Mouse (Mus musculus) limb, embryonic 13.5 days (tissue): Measurements from ENCODE around the gene Gm10413. TPM values are rescaled to one million over a fixed set of nuclear protein-coding genes. Genes with fewer than 3 reads are reported as not detected.
"Not testable (repeated sequence)": the region's sequence is repeated elsewhere in the genome, so short reads cannot be mapped to it uniquely, and the experiment has no call there.

ENCODE experiments used
- ATAC-seq: fragments of 200-750 bp; cut with Nextera tagmentation; 2 replicates; pipeline ENCODE4 v1.8.0; 2017; ENCODE audit warnings: low read depth, moderate number of reproducible peaks, moderate TSS enrichment; ENCODE audit not compliant: low FRiP score
- H3K27ac ChIP-seq: fragments of 300-500 bp; sonication (generic); 2 replicates; pipeline ENCODE4 v1.5.1; 2015; ENCODE audit warnings: inconsistent platforms, mild to moderate bottlenecking, moderate library complexity
- H3K27me3 ChIP-seq: fragments of 300-500 bp; sonication (generic); 2 replicates; pipeline ENCODE4 v1.6.1; 2015; ENCODE audit warnings: mild to moderate bottlenecking, inconsistent platforms
- H3K36me3 ChIP-seq: fragments of 300-500 bp; sonication (generic); 2 replicates; pipeline ENCODE4 v1.6.1; 2015; ENCODE audit warnings: inconsistent platforms, mild to moderate bottlenecking, moderate library complexity
- H3K4me1 ChIP-seq: fragments of 300-500 bp; sonication (generic); 2 replicates; pipeline ENCODE4 v1.6.1; 2015; ENCODE audit warnings: inconsistent platforms
- H3K4me2 ChIP-seq: fragments of 300-500 bp; sonication (generic); replicated peaks from 2 replicates; pipeline ENCODE4 v1.6.1; 2015; ENCODE audit warnings: inconsistent platforms, mild to moderate bottlenecking, moderate library complexity
- H3K4me3 ChIP-seq: fragments of 300-500 bp; sonication (generic); 2 replicates; pipeline ENCODE4 v1.5.1; 2015; ENCODE audit warnings: moderate library complexity, mild to moderate bottlenecking, inconsistent platforms
- H3K9ac ChIP-seq: fragments of 300-500 bp; sonication (generic); 2 replicates; pipeline ENCODE4 v1.6.1; 2015; ENCODE audit warnings: mild to moderate bottlenecking, inconsistent platforms
- H3K9me3 ChIP-seq: fragments of 300-500 bp; sonication (generic); 2 replicates; pipeline ENCODE4 v1.6.1; 2016; ENCODE audit warnings: inconsistent platforms
- WGBS: fragments of 180-500 bp; shearing (Covaris S2); methylation state at CpG from one replicate; pipeline ENCODE4 v1.1.7; 2015; 5-methylcytosine and 5-hydroxymethylcytosine counted together
- polyA plus RNA-seq: library from polyadenylated mRNA; unstranded; fragments of >200 nt; fragmentation: Nextera tagmentation; extraction: Ambion mirVana; gene quantifications from 2 replicates; pipeline ENCODE4 v1.2.1, GENCODE M21; 2015

Gene Gm10413
- polyA plus RNA-seq: not detected in 2 replicates

DNA sequence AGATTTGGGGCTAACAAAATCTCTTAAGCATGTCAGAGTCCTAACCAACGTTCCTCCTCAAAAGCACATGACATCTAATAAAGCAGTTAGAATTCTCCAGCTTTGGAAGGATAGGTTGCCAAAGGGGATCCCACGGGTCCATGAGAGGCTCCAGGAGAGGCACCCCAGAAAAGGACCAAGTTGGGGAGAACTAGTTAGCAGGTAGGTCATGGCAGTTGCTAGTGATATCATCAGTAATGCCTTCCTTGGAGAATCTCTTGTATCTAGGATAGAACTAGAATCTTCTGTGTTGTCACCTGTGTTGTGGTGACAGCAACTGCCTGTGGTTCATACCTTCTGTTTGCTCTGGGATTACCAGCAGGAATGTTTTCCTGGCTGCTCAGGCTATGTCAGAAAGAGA lies at the start of gene Gm10413:
TSS of gene Gm10413 (plus strand) at position 301 of the 400 bp plus-strand sequence.
- WGBS: no CpG with 5 or more reads among the region's 2 CpGs
- ATAC-seq: not testable (repeated sequence)

DNA sequence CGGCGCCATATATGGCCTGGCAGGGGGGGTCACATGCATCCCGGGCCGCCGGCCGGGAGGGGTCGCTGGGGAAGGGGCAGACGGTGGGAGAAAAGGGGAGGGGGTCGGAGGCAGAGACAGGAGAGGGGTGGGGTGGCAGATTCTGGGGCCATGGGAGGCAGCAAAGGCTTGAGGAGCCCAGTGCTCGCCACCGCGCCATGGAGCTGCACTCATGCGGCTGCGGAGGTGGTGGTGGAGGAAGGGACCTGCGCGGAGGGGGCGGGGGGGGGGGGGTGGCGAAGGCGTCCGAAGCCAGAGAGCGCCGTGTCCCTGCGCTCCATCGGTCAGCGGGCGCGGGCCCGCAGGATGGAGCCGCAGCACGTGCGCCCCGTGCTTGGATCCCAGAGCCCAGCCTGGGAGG lies 17.4 kb downstream of the Gm10413 start, which contains the start of gene Gm10409:
TSS of gene Gm10409 (plus strand) at position 301 of the 400 bp plus-strand sequence.
- not testable (repeated sequence) for H3K9me3 ChIP-seq, H3K9ac ChIP-seq, H3K27ac ChIP-seq, H3K4me3 ChIP-seq, H3K4me2 ChIP-seq, H3K27me3 ChIP-seq, H3K36me3 ChIP-seq, ATAC-seq, H3K4me1 ChIP-seq
- WGBS: no CpG with 5 or more reads among the region's 32 CpGs

More for the DNA sequence above, at the start of gene Gm10413:
- not testable (repeated sequence) for H3K9ac ChIP-seq, H3K27ac ChIP-seq, H3K4me1 ChIP-seq, H3K36me3 ChIP-seq, H3K4me2 ChIP-seq, H3K27me3 ChIP-seq, H3K9me3 ChIP-seq, H3K4me3 ChIP-seq

GRCm38 (mm10) chr14:3427803-3428202 lies 32.9 kb downstream of the Gm10413 start, which contains the start of gene Gm3005:
TSS of gene Gm3005 (plus strand) at chr14:3428103.
- not testable (repeated sequence) for H3K9ac ChIP-seq, H3K9me3 ChIP-seq, H3K4me1 ChIP-seq, H3K4me2 ChIP-seq, H3K36me3 ChIP-seq, H3K27me3 ChIP-seq, ATAC-seq, H3K4me3 ChIP-seq, H3K27ac ChIP-seq
- WGBS: no CpG with 5 or more reads among the region's 2 CpGs

- H3K36me3 ChIP-seq, ATAC-seq, H3K4me3 ChIP-seq, H3K4me1 ChIP-seq, H3K4me2 ChIP-seq, H3K9me3 ChIP-seq, H3K27me3 ChIP-seq, H3K9ac ChIP-seq, H3K27ac ChIP-seq: not testable (repeated sequence)
- no CpG with 5 or more reads among the region's 3 CpGs for WGBS
These were observed 54.2 kb downstream of the Gm10413 start, which contains the start of gene Gm10408 for GRCm38 (mm10) chr14:3449079-3449478. TSS of gene Gm10408 (plus strand) at chr14:3449379.

Other genes with a start within 250 kb of the Gm10413 start
- gene Gm5795, start 206.8 kb upstream of the Gm10413 start, polyA plus RNA-seq: not detected in 2 replicates
- gene D830030K20Rik, start 186.6 kb upstream of the Gm10413 start, polyA plus RNA-seq: 5.1 and 5.9 TPM in 2 replicates
- gene Gm2956, start 62.5 kb upstream of the Gm10413 start, polyA plus RNA-seq: not detected in 2 replicates
- gene Gm10409, start 17.5 kb downstream of the Gm10413 start, polyA plus RNA-seq: 0.86 and 1.3 TPM in 2 replicates
- 1.1 and 1.2 TPM in 2 replicates for gene Gm3005, start 33.0 kb downstream of the Gm10413 start, polyA plus RNA-seq
- gene Gm10408, start 54.3 kb downstream of the Gm10413 start, polyA plus RNA-seq: not detected in 2 replicates
- gene Gm3012, start 239.4 kb downstream of the Gm10413 start, polyA plus RNA-seq: not detected in 2 replicates